Mouse (Mus musculus): ENCODE results near the gene Usp32. TPM values are rescaled to one million over a fixed set of nuclear protein-coding genes. Genes with fewer than 3 reads are reported as not detected.
A peak's percentile ranks its signal among the peaks of the same experiment; 100 is the strongest.

Gene Usp32
- polyA plus RNA-seq, 2 experiments: 14.4 to 25.6 TPM

DNA sequence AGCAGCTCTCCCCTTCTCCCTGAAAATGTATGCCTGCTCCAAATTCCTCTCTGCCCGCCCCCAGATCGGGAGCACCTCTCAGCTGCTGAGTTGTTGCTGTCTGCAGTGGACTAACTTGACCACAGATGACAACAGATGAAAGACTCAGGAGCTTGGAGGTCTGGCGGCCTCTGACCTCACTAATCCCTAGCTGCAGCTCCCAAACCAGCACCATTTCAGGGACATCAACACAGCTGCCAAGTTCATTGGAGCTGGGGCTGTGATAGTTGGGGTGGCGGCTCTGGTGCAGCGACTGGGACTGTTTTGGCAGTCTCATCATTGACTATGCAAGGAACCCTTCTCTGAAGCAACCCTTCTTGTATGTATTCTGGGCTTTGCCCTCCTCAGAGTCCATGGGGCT lies 44.8 kb downstream of the Usp32 start:
- DNase-seq (ENCODE audit: low read depth in 3 of 3, low spot score in 3 of 3): no peak
- no peak overlapping the region for H3K27ac ChIP-seq
- H3K9me3 ChIP-seq (ENCODE audit: control insufficient read depth, low read length): no peaks in the 10 kb centered on the region
- H3K4me2 ChIP-seq (ENCODE audit: low read depth): no peak overlapping the region
- H3K27me3 ChIP-seq (ENCODE audit: control insufficient read depth, insufficient read depth, low read length): no peaks in the 10 kb centered on the region
- no peak for ATAC-seq (ENCODE audit: insufficient read depth)
- H3K9ac ChIP-seq (replicated peaks): no peak overlapping the region
- H3K36me3 ChIP-seq (replicated peaks; ENCODE audit: control insufficient read depth, insufficient read depth, low read depth): peaks cover 17% of the 10 kb centered on the region
- no peak overlapping the region for H3K4me3 ChIP-seq (ENCODE audit: insufficient read depth in 1 of 2, low read depth in 2 of 2, low read length in 2 of 2)
- 75% methylated on average over 5 of the region's 5 CpGs for WGBS (ENCODE audit: insufficient replicate concordance)
- H3K4me1 ChIP-seq (replicated peaks; ENCODE audit: control insufficient read depth in 2 of 2, insufficient read depth in 2 of 2, low read length in 1 of 2): peaks cover 3 to 5% of the 10 kb centered on the region in 2 experiments; a peak in 2 of 4 replicates
- no peak for TF ChIP-seq EP300 (IDR thresholded peaks at IDR 0.05; ENCODE audit: low read depth)
- no peak for TF ChIP-seq CTCF (IDR thresholded peaks at IDR 0.05; ENCODE audit: low read depth)

DNA sequence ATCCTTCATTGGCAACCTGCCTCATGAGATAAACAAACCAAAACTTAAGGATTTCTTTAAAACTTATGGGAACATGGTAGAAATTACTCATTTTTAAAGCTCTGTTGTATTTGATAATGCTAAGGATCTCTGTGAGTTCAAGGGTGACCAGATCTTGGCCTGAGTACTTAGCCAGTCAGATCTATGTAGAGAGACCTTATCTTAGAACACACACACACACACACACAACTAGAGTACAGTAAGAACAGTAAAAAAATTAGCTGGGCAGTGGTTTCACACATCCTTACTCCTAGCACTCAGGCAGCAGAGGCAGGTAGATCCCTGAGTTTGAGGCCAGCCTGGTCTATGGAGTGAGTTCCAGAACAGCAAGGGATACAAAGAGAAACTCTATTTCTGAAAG lies 53.7 kb downstream of the Usp32 start:
- H3K9ac ChIP-seq (replicated peaks): no peak overlapping the region
- TF ChIP-seq EP300 (IDR thresholded peaks at IDR 0.05; ENCODE audit: low read depth) (0 out of 2 replicates have a peak, but pooled peaks have one; percentile 9), CTCF (IDR thresholded peaks at IDR 0.05; ENCODE audit: low read depth) (no peak)
- peaks cover 7 to 9% of the 10 kb centered on the region in 2 experiments for H3K4me1 ChIP-seq (replicated peaks; ENCODE audit: control insufficient read depth in 2 of 2, insufficient read depth in 2 of 2, low read length in 1 of 2)
- no peaks in the 10 kb centered on the region for H3K27me3 ChIP-seq (ENCODE audit: control insufficient read depth, insufficient read depth, low read length)
- no peak for DNase-seq (ENCODE audit: low read depth in 3 of 3, low spot score in 3 of 3)
- no peak overlapping the region for H3K4me2 ChIP-seq (ENCODE audit: low read depth)
- no peaks in the 10 kb centered on the region for H3K9me3 ChIP-seq (ENCODE audit: control insufficient read depth, low read length)
- no peak overlapping the region for H3K4me3 ChIP-seq (ENCODE audit: insufficient read depth in 1 of 2, low read depth in 2 of 2, low read length in 2 of 2)
- no peak overlapping the region for H3K27ac ChIP-seq
- peak; percentile 43; the same call in 1 of the 2 replicates for ATAC-seq (ENCODE audit: insufficient read depth)
- H3K36me3 ChIP-seq (replicated peaks; ENCODE audit: control insufficient read depth, insufficient read depth, low read depth): peaks cover 4% of the 10 kb centered on the region

DNA sequence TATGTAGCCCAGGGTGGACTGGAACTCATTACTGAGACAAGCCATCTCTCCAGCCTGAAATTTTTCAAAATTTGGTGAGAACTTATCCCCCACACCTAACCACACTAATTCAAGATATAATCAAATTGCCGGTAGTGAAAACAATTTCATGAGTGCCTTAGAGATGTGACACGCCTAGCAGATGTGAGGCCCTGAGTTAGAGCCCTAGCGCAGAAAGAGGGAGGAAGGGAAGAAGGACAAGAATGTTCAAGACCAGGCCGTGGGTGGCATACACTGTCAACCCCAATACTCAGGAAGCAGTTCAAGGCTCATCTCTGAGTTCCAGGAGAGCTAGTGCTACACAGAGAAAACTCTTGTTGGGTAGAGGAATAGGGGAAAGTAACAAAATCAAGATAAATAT lies 72.1 kb downstream of the Usp32 start:
- no peaks in the 10 kb centered on the region for H3K27me3 ChIP-seq (ENCODE audit: control insufficient read depth, insufficient read depth, low read length)
- H3K9ac ChIP-seq (replicated peaks): no peak overlapping the region
- ATAC-seq (ENCODE audit: insufficient read depth) (no peak), DNase-seq (ENCODE audit: low read depth in 3 of 3, low spot score in 3 of 3) (no peak)
- H3K36me3 ChIP-seq (replicated peaks; ENCODE audit: control insufficient read depth, insufficient read depth, low read depth): peaks cover 28% of the 10 kb centered on the region
- WGBS (ENCODE audit: insufficient replicate concordance): 92% methylated on average over 4 of the region's 4 CpGs
- 0 out of 4 replicates have a peak, but pooled peaks cover 0 to 2% of the 10 kb centered on the region in 2 experiments for H3K4me1 ChIP-seq (replicated peaks; ENCODE audit: control insufficient read depth in 2 of 2, insufficient read depth in 2 of 2, low read length in 1 of 2)
- no peaks in the 10 kb centered on the region for H3K9me3 ChIP-seq (ENCODE audit: control insufficient read depth, low read length)
- no peak overlapping the region for H3K27ac ChIP-seq
- H3K4me2 ChIP-seq (ENCODE audit: low read depth): no peak overlapping the region
- no peak overlapping the region for H3K4me3 ChIP-seq (ENCODE audit: insufficient read depth in 1 of 2, low read depth in 2 of 2, low read length in 2 of 2)
- no peak for TF ChIP-seq EP300 (IDR thresholded peaks at IDR 0.05; ENCODE audit: low read depth)
- no peak for TF ChIP-seq CTCF (IDR thresholded peaks at IDR 0.05; ENCODE audit: low read depth)

DNA sequence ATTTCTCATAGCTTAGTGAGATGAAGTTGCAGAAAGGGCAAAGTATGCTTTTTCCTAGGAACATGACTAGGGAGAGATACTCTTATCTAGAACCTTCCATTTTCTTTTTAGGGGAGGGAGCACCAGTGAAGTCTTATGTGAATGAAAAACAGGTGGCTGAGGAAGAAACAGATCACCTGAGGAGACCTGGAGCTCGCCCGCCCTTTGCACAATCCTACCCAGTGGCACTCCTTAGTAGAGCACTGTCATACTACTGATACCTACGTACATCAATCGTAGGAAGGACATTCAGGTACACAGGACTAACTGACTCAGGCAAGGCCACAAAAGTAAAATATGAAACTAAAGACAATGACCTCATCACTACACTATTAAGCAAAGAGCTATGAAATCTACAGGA lies 81.4 kb downstream of the Usp32 start:
- no peaks in the 10 kb centered on the region for H3K27me3 ChIP-seq (ENCODE audit: control insufficient read depth, insufficient read depth, low read length)
- TF ChIP-seq CTCF (IDR thresholded peaks at IDR 0.05; ENCODE audit: low read depth) (no peak), EP300 (IDR thresholded peaks at IDR 0.05; ENCODE audit: low read depth) (no peak)
- H3K4me2 ChIP-seq (ENCODE audit: low read depth): no peak overlapping the region
- H3K9ac ChIP-seq (replicated peaks): no peak overlapping the region
- WGBS (ENCODE audit: insufficient replicate concordance): 92% methylated on average over 4 of the region's 4 CpGs
- H3K27ac ChIP-seq: no peak overlapping the region
- H3K4me3 ChIP-seq (ENCODE audit: insufficient read depth in 1 of 2, low read depth in 2 of 2, low read length in 2 of 2): no peak overlapping the region
- ATAC-seq (ENCODE audit: insufficient read depth): no peak
- H3K9me3 ChIP-seq (ENCODE audit: control insufficient read depth, low read length): no peaks in the 10 kb centered on the region
- H3K4me1 ChIP-seq (replicated peaks; ENCODE audit: control insufficient read depth in 2 of 2, insufficient read depth in 2 of 2, low read length in 1 of 2): peaks cover 0 to 6% of the 10 kb centered on the region in 2 experiments; a peak in 2 of 4 replicates
- peaks cover 30% of the 10 kb centered on the region for H3K36me3 ChIP-seq (replicated peaks; ENCODE audit: control insufficient read depth, insufficient read depth, low read depth)
- no peak for DNase-seq (ENCODE audit: low read depth in 3 of 3, low spot score in 3 of 3)

DNA sequence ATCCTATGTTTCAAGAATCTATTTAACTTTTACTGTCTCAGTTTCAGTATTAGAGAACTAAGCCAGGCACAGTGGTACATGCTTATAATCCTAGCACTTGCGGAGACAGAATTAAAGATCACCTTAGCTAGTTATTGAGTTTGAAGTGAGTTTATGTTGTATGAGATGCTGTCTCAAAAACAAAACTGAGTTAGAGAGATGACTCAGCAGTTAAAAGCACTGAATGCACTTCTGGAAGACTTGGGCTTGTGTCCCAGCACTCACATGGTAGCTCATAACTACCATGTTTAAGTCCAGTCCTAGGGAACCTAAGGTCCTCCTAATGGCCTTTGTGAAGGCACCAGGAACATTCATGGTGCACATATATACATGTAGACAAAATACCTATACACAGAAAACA lies 82.4 kb downstream of the Usp32 start:
- H3K9ac ChIP-seq (replicated peaks): no peak overlapping the region
- no peaks in the 10 kb centered on the region for H3K27me3 ChIP-seq (ENCODE audit: control insufficient read depth, insufficient read depth, low read length)
- DNase-seq (ENCODE audit: low read depth in 3 of 3, low spot score in 3 of 3): no peak
- peak overlapping the region; percentile 22; the same call in 1 of the 2 replicates for H3K27ac ChIP-seq
- H3K9me3 ChIP-seq (ENCODE audit: control insufficient read depth, low read length): no peaks in the 10 kb centered on the region
- ATAC-seq (ENCODE audit: insufficient read depth): no peak
- 87% methylated on average over 1 of the region's 1 CpGs for WGBS (ENCODE audit: insufficient replicate concordance)
- peaks cover 30% of the 10 kb centered on the region for H3K36me3 ChIP-seq (replicated peaks; ENCODE audit: control insufficient read depth, insufficient read depth, low read depth)
- H3K4me2 ChIP-seq (ENCODE audit: low read depth): no peak overlapping the region
- TF ChIP-seq EP300 (IDR thresholded peaks at IDR 0.05; ENCODE audit: low read depth) (no peak), CTCF (IDR thresholded peaks at IDR 0.05; ENCODE audit: low read depth) (no peak)
- no peak overlapping the region for H3K4me3 ChIP-seq (ENCODE audit: insufficient read depth in 1 of 2, low read depth in 2 of 2, low read length in 2 of 2)
- H3K4me1 ChIP-seq (replicated peaks; ENCODE audit: control insufficient read depth in 2 of 2, insufficient read depth in 2 of 2, low read length in 1 of 2): peaks cover 0 to 6% of the 10 kb centered on the region in 2 experiments; a peak in 2 of 4 replicates

Data from liver, embryonic 14.5 days (tissue).